Mouse (Mus musculus): ENCODE results near the gene Pxt1. TPM values are rescaled to one million over a fixed set of nuclear protein-coding genes. Genes with fewer than 3 reads are reported as not detected.
A peak's percentile ranks its signal among the peaks of the same experiment; 100 is the strongest.

Pxt1 gene
- total RNA-seq, 2 experiments from 2014 or later, result not detected

DNA sequence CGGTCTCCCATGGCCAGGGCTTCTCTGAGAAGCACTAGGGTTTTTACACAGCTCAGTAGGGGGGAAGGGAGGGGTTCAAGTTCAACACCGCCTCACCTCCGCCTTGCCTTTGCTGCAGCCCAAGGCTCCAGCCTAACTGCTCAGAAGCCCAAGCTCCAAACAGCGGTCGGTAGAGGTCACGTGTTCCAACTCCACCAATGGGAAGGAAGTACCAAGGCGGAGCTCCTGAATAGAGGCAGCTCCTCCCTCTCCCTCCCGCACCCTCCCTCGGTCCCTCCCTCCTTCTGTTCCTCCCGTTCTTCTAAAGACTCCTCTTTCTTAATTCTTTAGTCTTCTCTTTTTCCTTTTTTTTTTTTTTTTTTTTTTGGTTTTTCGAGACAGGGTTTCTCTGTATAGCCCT lies 1.5 kb downstream of the Pxt1 start:
- TF ChIP-seq CTCF (IDR thresholded peaks at IDR 0.05), result no peak

GRCm38 (mm10) chr17:28940776-28941555 lies 2.7 kb downstream of the Pxt1 start:
- Histone ChIP-seq H3K4me3 (no peak overlapping the region), H3K27ac (no peak overlapping the region)
- no peak for DNase-seq (ENCODE audit: extremely low spot score in 1 of 2, low spot score in 2 of 2)
- intact Hi-C loops (cut with DNase I), result no loop called here
- no peak for TF ChIP-seq CTCF (IDR thresholded peaks at IDR 0.05)

More for the DNA sequence above, 1.5 kb downstream of the Pxt1 start:
- no peak overlapping the region for H3K27ac ChIP-seq
- no peak for DNase-seq (ENCODE audit: extremely low spot score in 1 of 2, low spot score in 2 of 2)
- no peak overlapping the region for H3K4me3 ChIP-seq
- intact Hi-C loops (cut with DNase I), result no loop called here

DNA sequence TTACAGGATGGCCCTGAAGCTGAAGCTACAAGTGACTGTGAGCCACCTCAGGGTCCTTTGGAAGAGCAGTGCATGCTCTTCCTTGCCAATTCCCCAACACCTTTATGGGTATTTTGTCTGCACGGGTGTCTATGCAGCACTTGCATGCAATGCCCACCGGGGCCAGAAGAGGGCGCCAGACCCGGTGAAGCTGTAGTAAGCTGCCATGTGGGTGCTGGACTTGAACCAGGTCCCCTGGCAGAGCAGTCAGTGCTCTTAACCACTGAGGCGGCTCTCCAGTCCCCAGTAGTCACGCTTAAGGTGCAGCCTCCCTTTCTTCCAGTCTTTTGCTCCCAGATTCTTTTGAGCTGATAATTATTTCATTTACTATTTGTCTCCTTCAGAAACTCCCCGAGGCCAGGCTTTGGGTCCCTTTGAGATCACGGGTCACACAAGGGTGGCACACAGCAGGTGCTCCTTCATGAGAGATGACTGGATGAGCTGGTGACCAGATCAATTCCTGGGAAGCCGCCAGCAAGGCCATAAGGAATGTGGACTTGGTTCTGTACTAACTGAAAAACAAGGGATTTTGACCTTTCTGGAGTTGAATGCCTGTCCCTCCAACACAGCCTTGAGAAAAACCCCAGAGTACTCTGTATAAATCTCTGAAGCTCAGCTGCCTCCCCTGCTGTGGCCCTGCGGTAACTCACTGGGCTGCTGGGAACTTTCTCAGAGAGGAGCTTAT lies 6.9 kb downstream of the Pxt1 start:
- Histone ChIP-seq H3K4me3 (no peak overlapping the region), H3K27ac (no peak overlapping the region)
- intact Hi-C loops (cut with DNase I), result no loop called here
- TF ChIP-seq CTCF (IDR thresholded peaks at IDR 0.05), result peak; percentile 50
- no peak for DNase-seq (ENCODE audit: extremely low spot score in 1 of 2, low spot score in 2 of 2)

DNA sequence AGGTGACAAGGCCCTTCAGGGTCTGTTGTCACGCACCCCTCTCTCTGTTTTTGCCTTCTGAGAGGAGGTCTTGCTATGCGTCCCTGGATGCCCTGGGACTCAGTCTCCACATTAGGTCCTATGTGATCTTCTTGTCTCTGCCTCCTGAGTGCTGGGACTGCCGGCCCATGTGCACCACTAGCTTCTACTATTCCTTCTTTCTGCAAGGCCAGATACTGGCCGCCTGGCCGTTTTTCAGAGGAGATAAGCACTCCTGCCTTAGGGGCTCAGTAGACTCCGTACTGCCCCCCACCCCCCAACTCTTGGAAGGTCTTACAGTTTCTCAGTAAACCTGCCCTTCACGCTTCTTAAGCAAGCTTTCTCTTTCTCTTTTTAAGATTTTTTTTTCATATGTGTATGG lies 7.5 kb downstream of the Pxt1 start:
- H3K4me3 ChIP-seq, result no peak overlapping the region
- TF ChIP-seq CTCF (IDR thresholded peaks at IDR 0.05), result no peak
- no peak overlapping the region for H3K27ac ChIP-seq
- intact Hi-C loops (cut with DNase I), result no loop called here
- no peak for DNase-seq (ENCODE audit: extremely low spot score in 1 of 2, low spot score in 2 of 2)

DNA sequence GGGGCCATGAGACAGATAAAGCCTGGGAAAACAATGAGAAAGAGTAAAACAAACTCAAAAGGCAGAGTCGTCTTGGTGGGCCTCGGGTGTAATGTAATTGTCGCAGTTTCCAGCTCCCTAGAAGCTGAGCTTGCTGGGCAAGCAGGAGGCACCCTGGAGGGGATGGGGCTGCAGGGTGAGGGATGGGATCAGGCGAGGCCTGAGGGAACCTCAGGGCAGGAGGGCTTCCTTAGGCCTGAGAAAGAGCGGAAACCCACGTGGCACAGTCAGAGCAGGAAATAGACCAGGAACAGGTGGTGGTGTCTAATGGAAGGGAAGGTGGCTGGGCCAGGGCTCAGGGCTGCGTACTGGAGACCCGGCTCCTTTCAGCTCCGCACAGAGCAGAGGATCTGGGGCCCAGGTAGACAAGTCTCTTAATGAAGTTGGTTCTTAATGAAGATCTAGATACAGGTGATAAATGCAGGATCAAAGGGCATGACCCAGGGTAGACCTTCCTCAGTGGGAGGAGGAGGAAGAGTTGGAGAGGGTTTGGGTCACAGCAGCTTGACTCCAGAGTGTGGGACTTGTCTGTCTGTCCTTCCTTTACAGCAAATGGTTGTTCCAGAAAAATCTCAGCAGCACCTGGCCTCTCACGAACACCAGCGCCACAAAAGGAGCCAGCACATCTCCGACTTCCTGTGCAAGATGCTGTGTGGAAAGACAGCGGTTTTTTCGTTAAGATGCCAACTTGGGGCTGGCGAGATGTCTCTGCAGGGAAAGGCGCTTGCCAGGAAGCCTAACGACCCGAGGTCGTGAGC lies 9.3 kb downstream of the Pxt1 start:
- intact Hi-C loops (cut with DNase I), result no loop called here
- TF ChIP-seq CTCF (IDR thresholded peaks at IDR 0.05), result no peak
- no peak overlapping the region for H3K27ac ChIP-seq
- DNase-seq (ENCODE audit: extremely low spot score in 1 of 2, low spot score in 2 of 2), result no peak
- no peak overlapping the region for H3K4me3 ChIP-seq

DNA sequence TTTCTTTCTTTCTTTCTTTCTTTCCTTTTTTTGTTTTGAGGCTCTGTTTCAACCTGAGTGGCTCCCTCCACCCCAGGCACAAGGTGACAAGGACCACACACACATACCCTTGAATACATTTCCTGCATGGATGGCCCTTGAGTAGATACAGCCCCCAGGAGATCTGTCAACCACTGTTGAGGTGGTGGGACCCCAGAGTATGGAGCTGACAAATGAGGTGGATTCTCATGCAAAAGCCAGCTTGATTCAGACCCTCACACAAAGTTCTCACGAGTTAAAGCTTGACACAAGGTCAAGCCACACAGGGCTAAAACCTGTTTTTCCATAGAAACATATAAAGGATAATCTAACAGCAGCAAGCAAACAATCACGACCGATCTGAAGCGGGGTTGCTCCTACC lies 11.4 kb downstream of the Pxt1 start:
- no peak overlapping the region for H3K4me3 ChIP-seq
- intact Hi-C loops (cut with DNase I), result no loop called here
- TF ChIP-seq CTCF (IDR thresholded peaks at IDR 0.05), result no peak
- no peak for DNase-seq (ENCODE audit: extremely low spot score in 1 of 2, low spot score in 2 of 2)
- H3K27ac ChIP-seq, result no peak overlapping the region

GRCm38 (mm10) chr17:28931436-28932211 lies 12.0 kb downstream of the Pxt1 start:
- DNase-seq (ENCODE audit: extremely low spot score in 1 of 2, low spot score in 2 of 2), result no peak
- intact Hi-C loops (cut with DNase I), result no loop called here

DNA sequence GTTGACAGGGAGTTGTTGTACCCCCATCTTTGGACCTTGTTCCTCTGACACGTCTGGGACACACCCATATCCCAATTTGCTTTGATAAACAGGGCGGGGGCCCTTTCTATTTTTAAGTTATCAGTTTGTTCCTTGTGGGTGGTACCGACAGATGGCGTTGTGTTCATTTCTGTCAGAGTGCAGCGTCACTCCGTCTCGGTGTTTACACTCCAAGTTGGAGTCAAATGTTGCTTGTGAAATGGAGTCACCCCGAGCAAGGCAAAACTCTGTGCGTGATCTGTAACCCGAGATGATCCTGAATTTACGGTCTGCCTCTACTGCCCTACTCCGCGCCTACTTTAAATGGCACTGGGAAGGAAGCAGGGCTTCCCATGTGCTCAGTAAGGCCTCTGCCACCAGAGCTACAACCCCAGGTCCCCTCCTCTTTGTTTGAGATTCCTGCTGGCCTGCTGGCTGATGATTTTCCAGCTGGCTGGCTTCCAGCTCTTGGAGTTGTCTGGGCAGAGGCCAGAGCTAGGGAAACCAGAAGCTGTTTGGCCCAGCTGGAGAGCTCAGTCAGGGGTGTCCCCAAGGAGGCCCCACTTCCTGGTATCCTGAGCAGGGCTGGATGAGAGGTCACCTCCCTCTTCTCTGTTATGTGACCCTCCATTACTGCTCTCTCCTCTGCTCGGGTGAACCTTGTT lies 13.1 kb downstream of the Pxt1 start:
- peak; percentile 49 to 54 for DNase-seq (ENCODE audit: extremely low spot score in 1 of 2, low spot score in 2 of 2)
- no peak overlapping the region; the same call in 1 of the 2 replicates for H3K27ac ChIP-seq
- H3K4me3 ChIP-seq, result no peak overlapping the region
- peak; percentile 39 for TF ChIP-seq CTCF (IDR thresholded peaks at IDR 0.05)
- intact Hi-C loops (cut with DNase I), result no loop called here

More at GRCm38 (mm10) chr17:28931436-28932211, 12.0 kb downstream of the Pxt1 start:
- Histone ChIP-seq H3K4me3 (no peak overlapping the region), H3K27ac (no peak overlapping the region)
- TF ChIP-seq CTCF (IDR thresholded peaks at IDR 0.05), result no peak

- intact Hi-C loops (cut with DNase I), result no loop called here
- Histone ChIP-seq H3K27ac (no peak overlapping the region), H3K4me3 (no peak overlapping the region)
- DNase-seq (ENCODE audit: extremely low spot score in 1 of 2, low spot score in 2 of 2), result no peak
- no peak for TF ChIP-seq CTCF (IDR thresholded peaks at IDR 0.05)
Observed at GRCm38 (mm10) chr17:28929369-28929768, 14.3 kb downstream of the Pxt1 start.

DNA sequence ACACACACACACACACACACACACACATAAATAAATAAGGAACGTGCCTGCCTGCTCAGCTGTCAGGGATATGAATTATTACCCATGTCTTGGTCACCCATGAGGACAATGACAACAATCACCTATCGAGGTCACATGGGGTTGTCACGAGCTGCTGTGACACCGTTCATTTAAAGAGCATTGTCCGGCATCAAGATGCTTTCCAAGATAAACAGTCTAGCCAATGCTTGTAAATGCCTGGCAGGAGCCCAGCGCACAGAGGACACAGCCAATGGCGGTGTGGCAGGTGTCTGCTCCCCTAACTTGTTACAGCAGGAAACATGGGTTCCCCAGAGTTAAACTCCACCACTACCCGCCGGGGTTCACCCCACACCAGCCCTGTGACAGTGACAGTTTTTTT lies 15.6 kb downstream of the Pxt1 start:
- TF ChIP-seq CTCF (IDR thresholded peaks at IDR 0.05), result no peak
- intact Hi-C loops (cut with DNase I), result no loop called here
- Histone ChIP-seq H3K4me3 (no peak overlapping the region), H3K27ac (no peak overlapping the region)
- DNase-seq (ENCODE audit: extremely low spot score in 1 of 2, low spot score in 2 of 2), result no peak

Data from left cerebral cortex, adult 2 months (tissue).